Comparison of ENCODE assay signal across 8 mouse cellular contexts in genomic region chr8:70838654-70839407, GRCm38 (mm10). TPM values are rescaled to one million over a fixed set of nuclear protein-coding genes. Genes with fewer than 3 reads are reported as not detected.
DNase-seq lines count a peak whose midpoint lies in the region; ATAC-seq and TF ChIP-seq lines count a peak whose summit lies in the region.

No protein-coding gene starts in this region.

- intact Hi-C loops in left cerebral cortex, adult 2 months (cut with DNase I), result loop anchor here (2.0 kb wide), 2 partner anchors 34 to 70 kb away; partner anchors contain the start of gene Mast3
- intact Hi-C loops in left cerebral cortex, postnatal 36 days (cut with DNase I), result loop anchor here (2.0 kb wide), 1 partner anchor 16 kb away; no protein-coding TSS in a partner anchor

- ATAC-seq in forebrain, embryonic 15.5 days (replicated peaks), result peak; percentile 39
- ATAC-seq in limb, embryonic 14.5 days (ENCODE audit: low FRiP score, low read depth), result peak; percentile 43
- ATAC-seq in monocyte, adult 5-6 weeks (replicated peaks; ENCODE audit: insufficient number of reproducible peaks, low FRiP score, low TSS enrichment, poor library complexity, severe bottlenecking), result no peak

- peak overlapping the region; percentile 61 for H3K4me2 ChIP-seq in forebrain, embryonic 15.5 days (replicated peaks)
- peak overlapping the region; percentile 85 for H3K4me2 ChIP-seq in limb, embryonic 14.5 days (replicated peaks; ENCODE audit: low read depth, low read length, severe bottlenecking)

- no peaks in the 10 kb centered on the region for H3K36me3 ChIP-seq in forebrain, embryonic 15.5 days
- H3K36me3 ChIP-seq in limb, embryonic 14.5 days (ENCODE audit: control insufficient read depth, insufficient read depth, low read length), result peaks cover 18% of the 10 kb centered on the region; the same call in 1 of the 2 replicates

- no peaks in the 10 kb centered on the region for H3K27me3 ChIP-seq in forebrain, embryonic 15.5 days
- no peaks in the 10 kb centered on the region for H3K27me3 ChIP-seq in limb, embryonic 14.5 days (ENCODE audit: control insufficient read depth, insufficient read depth, low read length)

- TF ChIP-seq POLR2A in bone marrow macrophage, adult 2 months (IDR thresholded peaks at IDR 0.05; ENCODE audit: borderline replicate concordance, low read depth, low read length), result no peak
- no peak for TF ChIP-seq POLR2A in limb, embryonic 14.5 days (IDR thresholded peaks at IDR 0.05; ENCODE audit: borderline replicate concordance, extremely low read depth, insufficient read depth, insufficient read length)

- 3% methylated on average over 66 of the region's 66 CpGs for WGBS in forebrain, embryonic 15.5 days
- WGBS in limb, embryonic 14.5 days, result 3% methylated on average over 55 of the region's 66 CpGs

- H3K9me3 ChIP-seq in forebrain, embryonic 15.5 days, result no peaks in the 10 kb centered on the region
- H3K9me3 ChIP-seq in limb, embryonic 14.5 days (ENCODE audit: control insufficient read depth, low read length), result no peaks in the 10 kb centered on the region

- H3K27ac ChIP-seq in left cerebral cortex, adult 2 months, result peak overlapping the region; percentile 98
- H3K27ac ChIP-seq in bone marrow macrophage, adult 2 months (ENCODE audit: insufficient read depth, low read depth, low read length), result peak overlapping the region; percentile 97
- H3K27ac ChIP-seq in forebrain, embryonic 15.5 days (replicated peaks), result peak overlapping the region; percentile 94
- H3K27ac ChIP-seq in limb, embryonic 14.5 days (replicated peaks; ENCODE audit: low read depth, low read length), result peak overlapping the region; percentile 85

- H3K9ac ChIP-seq in forebrain, embryonic 15.5 days (replicated peaks), result peak overlapping the region; percentile 68
- H3K9ac ChIP-seq in limb, embryonic 14.5 days (ENCODE audit: low read depth, low read length, severe bottlenecking), result peak overlapping the region; percentile 68

- H3K4me1 ChIP-seq in bone marrow macrophage, adult 2 months (ENCODE audit: control insufficient read depth, insufficient read depth, low read length), result peaks cover 19% of the 10 kb centered on the region
- peaks cover 18% of the 10 kb centered on the region for H3K4me1 ChIP-seq in forebrain, embryonic 15.5 days
- H3K4me1 ChIP-seq in limb, embryonic 14.5 days (ENCODE audit: control insufficient read depth, insufficient read depth, low read length), result 0 out of 2 replicates have a peak, but pooled peaks cover 3% of the 10 kb centered on the region

- H3K4me3 ChIP-seq in left cerebral cortex, adult 2 months, result peak overlapping the region; percentile 65
- H3K4me3 ChIP-seq in bone marrow macrophage, adult 2 months (ENCODE audit: insufficient read depth, low read length), result peak overlapping the region; percentile 72
- peak overlapping the region; percentile 72 for H3K4me3 ChIP-seq in forebrain, embryonic 15.5 days
- peak overlapping the region; percentile 67 for H3K4me3 ChIP-seq in limb, embryonic 14.5 days (replicated peaks; ENCODE audit: low read length)

- no peak; the same call in 1 of the 2 replicates for TF ChIP-seq CTCF in left cerebral cortex, adult 2 months (IDR thresholded peaks at IDR 0.05)
- no peak for TF ChIP-seq CTCF in bone marrow macrophage, adult 2 months (IDR thresholded peaks at IDR 0.05; ENCODE audit: low read depth, low read length)

- DNase-seq in left cerebral cortex, adult 2 months (ENCODE audit: extremely low spot score in 1 of 2, low spot score in 2 of 2), result no peak
- DNase-seq in left cerebral cortex, postnatal 36 days (ENCODE audit: low spot score in 2 of 2), result no peak
- DNase-seq in limb, embryonic 14.5 days (ENCODE audit: low spot score), result peak; percentile 29
- peak; percentile 41 for DNase-seq in neural tube, embryonic 10.5 days (ENCODE audit: extremely low spot score, low spot score)
- DNase-seq in adrenal gland, postnatal 14 days, result no peak

RNA-seq across cellular contexts. Expression of gene Arrdc2, which starts 0.7 kb away (rescaled TPM):
- total RNA-seq in left cerebral cortex, adult 2 months (2021), result 10 to 100 TPM; 19.5 to 20.7 TPM
- total RNA-seq in left cerebral cortex, postnatal 36 days (2021), result 10 to 100 TPM; 16.9 to 20.2 TPM
- polyA plus RNA-seq in bone marrow macrophage, adult 2 months (2012; ENCODE audit: insufficient read depth, insufficient read length, missing spikeins), result 27.8 and 29.7 TPM in 2 replicates
- 9.0 and 9.6 TPM in 2 replicates for polyA plus RNA-seq in forebrain, embryonic 15.5 days (2015; fragmentation: Nextera tagmentation; extraction: Ambion mirVana)
- polyA plus RNA-seq in limb, embryonic 14.5 days (2012; rRNA removed), result 21.5 and 36.9 TPM in 2 replicates
- polyA plus RNA-seq in limb, embryonic 14.5 days (2014; fragmentation: Nextera tagmentation; extraction: Ambion mirVana), result 6.1 and 8.6 TPM in 2 replicates
- 12.5 and 15.8 TPM in 2 replicates for total RNA-seq in adrenal gland, postnatal 14 days (2021)
- total RNA-seq in monocyte, adult 5-6 weeks (2017), result 24.6 to 27.9 TPM (median 26.7 TPM) in 3 replicates

RNA-seq across cellular contexts. Expression of gene Kcnn1, which starts 24.2 kb away (rescaled TPM):
- total RNA-seq in left cerebral cortex, adult 2 months (2021), result 10 to 100 TPM; 20.0 to 20.4 TPM
- 10 to 100 TPM; 18.3 to 27.0 TPM for total RNA-seq in left cerebral cortex, postnatal 36 days (2021)
- polyA plus RNA-seq in bone marrow macrophage, adult 2 months (2012; ENCODE audit: insufficient read depth, insufficient read length, missing spikeins), result 0.99 and 1.8 TPM in 2 replicates
- 12.4 and 14.3 TPM in 2 replicates for polyA plus RNA-seq in forebrain, embryonic 15.5 days (2015; fragmentation: Nextera tagmentation; extraction: Ambion mirVana)
- polyA plus RNA-seq in limb, embryonic 14.5 days (2012; rRNA removed), result 9.1 and 11.2 TPM in 2 replicates
- 2.5 and 3.0 TPM in 2 replicates for polyA plus RNA-seq in limb, embryonic 14.5 days (2014; fragmentation: Nextera tagmentation; extraction: Ambion mirVana)
- 2.9 and 3.8 TPM in 2 replicates for total RNA-seq in adrenal gland, postnatal 14 days (2021)
- not detected in 3 replicates for total RNA-seq in monocyte, adult 5-6 weeks (2017)

RNA-seq across cellular contexts. Expression of gene Il12rb1, which starts 30.6 kb away (rescaled TPM):
- total RNA-seq in left cerebral cortex, adult 2 months (2021), result under 1 TPM; 0.77 to 0.82 TPM
- 1 to 10 TPM in 1 of 2 experiments, under 1 TPM in 1; 0.86 to 1.1 TPM for total RNA-seq in left cerebral cortex, postnatal 36 days (2021)
- polyA plus RNA-seq in bone marrow macrophage, adult 2 months (2012; ENCODE audit: insufficient read depth, insufficient read length, missing spikeins), result 0.20 TPM in 1 of 2 replicates, not detected in the other
- 0.08 and 0.18 TPM in 2 replicates for polyA plus RNA-seq in forebrain, embryonic 15.5 days (2015; fragmentation: Nextera tagmentation; extraction: Ambion mirVana)
- 0.04 and 0.13 TPM in 2 replicates for polyA plus RNA-seq in limb, embryonic 14.5 days (2012; rRNA removed)
- 0.21 TPM in 1 of 2 replicates, not detected in the other for polyA plus RNA-seq in limb, embryonic 14.5 days (2014; fragmentation: Nextera tagmentation; extraction: Ambion mirVana)
- 0.34 TPM in 1 of 2 replicates, not detected in the other for total RNA-seq in adrenal gland, postnatal 14 days (2021)
- total RNA-seq in monocyte, adult 5-6 weeks (2017), result 2.7 to 11.0 TPM (median 7.9 TPM) in 3 replicates

RNA-seq across cellular contexts. Expression of gene Mast3, which starts 34.0 kb away (rescaled TPM):
- total RNA-seq in left cerebral cortex, adult 2 months (2021), result 100 to 1,000 TPM; 369 to 386 TPM
- 100 to 1,000 TPM; 312 to 338 TPM for total RNA-seq in left cerebral cortex, postnatal 36 days (2021)
- polyA plus RNA-seq in bone marrow macrophage, adult 2 months (2012; ENCODE audit: insufficient read depth, insufficient read length, missing spikeins), result 57.7 and 59.6 TPM in 2 replicates
- polyA plus RNA-seq in forebrain, embryonic 15.5 days (2015; fragmentation: Nextera tagmentation; extraction: Ambion mirVana), result 24.6 and 25.0 TPM in 2 replicates
- 37.2 and 57.8 TPM in 2 replicates for polyA plus RNA-seq in limb, embryonic 14.5 days (2012; rRNA removed)
- polyA plus RNA-seq in limb, embryonic 14.5 days (2014; fragmentation: Nextera tagmentation; extraction: Ambion mirVana), result 14.4 and 16.2 TPM in 2 replicates
- 22.9 and 28.2 TPM in 2 replicates for total RNA-seq in adrenal gland, postnatal 14 days (2021)
- total RNA-seq in monocyte, adult 5-6 weeks (2017), result 9.6 to 28.2 TPM (median 11.6 TPM) in 3 replicates

RNA-seq across cellular contexts. Expression of gene Ccdc124, which starts 34.9 kb away (rescaled TPM):
- total RNA-seq in left cerebral cortex, adult 2 months (2021), result 10 to 100 TPM; 94.8 to 99.0 TPM
- 100 to 1,000 TPM in 1 of 2 experiments, 10 to 100 TPM in 1; 88.6 to 108 TPM for total RNA-seq in left cerebral cortex, postnatal 36 days (2021)
- 35.6 and 39.9 TPM in 2 replicates for polyA plus RNA-seq in bone marrow macrophage, adult 2 months (2012; ENCODE audit: insufficient read depth, insufficient read length, missing spikeins)
- 160 and 166 TPM in 2 replicates for polyA plus RNA-seq in forebrain, embryonic 15.5 days (2015; fragmentation: Nextera tagmentation; extraction: Ambion mirVana)
- polyA plus RNA-seq in limb, embryonic 14.5 days (2012; rRNA removed), result 49.2 and 58.9 TPM in 2 replicates
- 96.2 and 97.2 TPM in 2 replicates for polyA plus RNA-seq in limb, embryonic 14.5 days (2014; fragmentation: Nextera tagmentation; extraction: Ambion mirVana)
- total RNA-seq in adrenal gland, postnatal 14 days (2021), result 52.2 and 52.9 TPM in 2 replicates
- total RNA-seq in monocyte, adult 5-6 weeks (2017), result 32.1 to 34.0 TPM (median 32.6 TPM) in 3 replicates

Comparison
In these comparisons a context has a peak if more than half of its experiments do, and no peak if none do; other contexts are left out.
1. DNase-seq: peak in limb, embryonic 14.5 days (single experiment) and neural tube, embryonic 10.5 days (single experiment); none in left cerebral cortex, adult 2 months (0 of 2), left cerebral cortex, postnatal 36 days (0 of 2) and adrenal gland, postnatal 14 days (single experiment).
2. Peak in every context shown above with its lines, with median percentiles within 50 percentile points of each other: H3K27ac ChIP-seq and H3K4me3 ChIP-seq.